Mouse (Mus musculus): ENCODE results near the gene Ankrd13b.

- TF ChIP-seq GATA1 (IDR thresholded peaks at IDR 0.05; ENCODE audit: borderline replicate concordance, low read length) (no peak), CTCF (IDR thresholded peaks at IDR 0.05; ENCODE audit: low read depth, low read length) (no peak)
Measured at GRCm38 (mm10) chr11:77513811-77514170, 24.3 kb upstream of the Ankrd13b start.

Measured in G1E (cell line).